Mouse (Mus musculus) liver, embryonic 15.5 days (tissue): ENCODE measurements around the gene Slc22a5. TPM values are rescaled to one million over a fixed set of nuclear protein-coding genes. Genes with fewer than 3 reads are reported as not detected.

Experiments
- ATAC-seq: fragments of 200-750 bp; cut with Nextera tagmentation; 2 replicates; pipeline ENCODE4 v1.8.0; 2017; ENCODE audit warnings: moderate number of reproducible peaks, mild to moderate bottlenecking, moderate library complexity; ENCODE audit not compliant: insufficient read depth
- H3K27ac ChIP-seq: fragments of 300-500 bp; sonication (generic); replicated peaks from 2 replicates; pipeline ENCODE4 v1.5.1; 2015; ENCODE audit warnings: mild to moderate bottlenecking, inconsistent platforms
- H3K27me3 ChIP-seq: fragments of 300-500 bp; sonication (generic); 2 replicates; pipeline ENCODE4 v1.6.1; 2015; ENCODE audit warnings: mild to moderate bottlenecking, inconsistent platforms
- H3K36me3 ChIP-seq: fragments of 300-500 bp; sonication (generic); replicated peaks from 2 replicates; pipeline ENCODE4 v1.6.1; 2015; ENCODE audit warnings: moderate library complexity, mild to moderate bottlenecking, inconsistent platforms
- H3K4me1 ChIP-seq: fragments of 300-500 bp; sonication (generic); replicated peaks from 2 replicates; pipeline ENCODE4 v1.6.1; 2015; ENCODE audit warnings: inconsistent platforms
- H3K4me2 ChIP-seq: fragments of 300-500 bp; sonication (generic); 2 replicates; pipeline ENCODE4 v1.6.1; 2015; ENCODE audit warnings: moderate library complexity, mild to moderate bottlenecking, inconsistent platforms
- H3K4me3 ChIP-seq: fragments of 300-500 bp; sonication (generic); replicated peaks from 2 replicates; pipeline ENCODE4 v1.5.1; 2015; ENCODE audit warnings: mild to moderate bottlenecking, inconsistent platforms
- H3K9ac ChIP-seq: fragments of 300-500 bp; sonication (generic); 2 replicates; pipeline ENCODE4 v1.6.1; 2015; ENCODE audit warnings: moderate library complexity, mild to moderate bottlenecking, inconsistent platforms
- H3K9me3 ChIP-seq: fragments of 300-500 bp; sonication (generic); replicated peaks from 2 replicates; pipeline ENCODE4 v1.6.1; 2016; ENCODE audit warnings: inconsistent platforms
- WGBS: fragments of 180-500 bp; shearing (Covaris S2); methylation state at CpG from one replicate; pipeline ENCODE4 v1.1.7; 2015; ENCODE audit warnings: mixed read lengths; ENCODE audit not compliant: insufficient replicate concordance; 5-methylcytosine and 5-hydroxymethylcytosine counted together
- polyA plus RNA-seq: library from polyadenylated mRNA; unstranded; fragments of >200 nt; fragmentation: Nextera tagmentation; extraction: Ambion mirVana; gene quantifications from 2 replicates; pipeline ENCODE4 v1.2.1, GENCODE M21; 2015

Gene Slc22a5
- polyA plus RNA-seq, 1 experiment from 2014 or later: 1.9 TPM

- H3K4me1 ChIP-seq: 0 out of 2 replicates have a peak, but pooled peaks cover 4% of the 10 kb centered on the region
- no peak overlapping the region for H3K27ac ChIP-seq
- no peaks in the 10 kb centered on the region for H3K36me3 ChIP-seq
- peak; percentile 79; the same call in 1 of the 2 replicates for ATAC-seq
- H3K9ac ChIP-seq: no peak overlapping the region
- no peaks in the 10 kb centered on the region for H3K9me3 ChIP-seq
- no peaks in the 10 kb centered on the region for H3K27me3 ChIP-seq
- 48% methylated on average over 16 of the region's 16 CpGs for WGBS
- no peak overlapping the region for H3K4me2 ChIP-seq
- H3K4me3 ChIP-seq: no peak overlapping the region
These were observed 12.5 kb upstream of the Slc22a5 start for GRCm38 (mm10) chr11:53903781-53904533.

DNA sequence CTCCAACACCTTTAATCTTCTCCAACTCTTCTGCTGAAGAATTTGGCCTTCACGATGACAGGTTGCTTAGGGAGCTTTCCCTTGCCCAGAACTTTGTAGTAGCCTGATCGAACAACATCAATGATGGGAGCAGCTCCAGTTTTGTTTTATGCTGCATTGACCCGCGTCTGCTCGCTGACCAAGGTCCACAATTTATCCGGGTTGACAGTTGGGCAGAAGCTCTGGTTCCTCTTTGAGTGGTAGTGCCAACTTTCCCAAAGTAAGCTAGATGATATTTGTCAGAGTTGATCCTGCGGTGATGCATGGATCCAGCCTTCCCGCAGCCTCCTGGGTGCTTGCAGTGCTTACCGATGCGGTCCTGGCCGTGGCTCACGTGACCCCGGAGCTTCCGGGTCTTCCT is 11.3 kb upstream of the Slc22a5 start:
- Histone ChIP-seq H3K4me2 (no peak overlapping the region), H3K9ac (no peak overlapping the region), H3K27ac (no peak overlapping the region), H3K4me3 (no peak overlapping the region), H3K27me3 (no peaks in the 10 kb centered on the region), H3K4me1 (0 out of 2 replicates have a peak, but pooled peaks cover 4% of the 10 kb centered on the region), H3K36me3 (no peaks in the 10 kb centered on the region), H3K9me3 (no peaks in the 10 kb centered on the region)
- ATAC-seq: no peak
- WGBS: 75% methylated on average over 14 of the region's 14 CpGs

- Histone ChIP-seq H3K4me1 (0 out of 2 replicates have a peak, but pooled peaks cover 4% of the 10 kb centered on the region), H3K36me3 (no peaks in the 10 kb centered on the region), H3K27ac (no peak overlapping the region), H3K4me2 (no peak overlapping the region), H3K4me3 (no peak overlapping the region), H3K9ac (no peak overlapping the region), H3K9me3 (no peaks in the 10 kb centered on the region), H3K27me3 (no peaks in the 10 kb centered on the region)
- 50% methylated on average over 1 of the region's 1 CpGs for WGBS
- no peak for ATAC-seq
These were observed 9.5 kb upstream of the Slc22a5 start for GRCm38 (mm10) chr11:53900991-53901390.

GRCm38 (mm10) chr11:53899981-53900380 is 8.5 kb upstream of the Slc22a5 start:
- Histone ChIP-seq H3K4me1 (0 out of 2 replicates have a peak, but pooled peaks cover 4% of the 10 kb centered on the region), H3K27ac (no peak overlapping the region), H3K36me3 (no peaks in the 10 kb centered on the region), H3K9ac (no peak overlapping the region), H3K4me3 (no peak overlapping the region), H3K9me3 (no peaks in the 10 kb centered on the region), H3K27me3 (no peaks in the 10 kb centered on the region), H3K4me2 (no peak overlapping the region)
- ATAC-seq: no peak
- WGBS: 77% methylated on average over 6 of the region's 6 CpGs

DNA sequence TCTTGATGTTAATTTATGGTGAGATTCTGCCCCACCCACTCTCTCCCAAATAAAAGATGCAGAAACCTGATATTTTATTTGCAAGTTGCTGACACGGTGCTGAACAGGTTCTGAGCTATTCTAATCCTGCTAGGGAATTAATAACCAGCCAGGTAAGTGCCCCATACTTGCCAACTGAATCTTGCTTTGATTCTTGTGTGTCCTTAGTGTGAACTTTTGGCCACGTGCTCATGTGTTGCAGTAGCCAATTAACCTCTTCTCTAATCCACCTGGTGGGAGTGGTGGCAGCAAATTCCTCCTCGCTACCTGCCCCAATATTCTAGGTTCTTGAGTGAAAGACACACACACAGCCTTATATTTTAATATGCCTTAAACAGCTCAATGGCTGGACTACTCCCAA is 7.5 kb upstream of the Slc22a5 start:
- H3K36me3 ChIP-seq: no peaks in the 10 kb centered on the region
- H3K4me3 ChIP-seq: no peak overlapping the region
- no peak overlapping the region for H3K9ac ChIP-seq
- no peak overlapping the region for H3K27ac ChIP-seq
- no peak for ATAC-seq
- 57% methylated on average over 3 of the region's 3 CpGs for WGBS
- H3K27me3 ChIP-seq: no peaks in the 10 kb centered on the region
- H3K4me2 ChIP-seq: no peak overlapping the region
- H3K9me3 ChIP-seq: no peaks in the 10 kb centered on the region
- 0 out of 2 replicates have a peak, but pooled peaks cover 3% of the 10 kb centered on the region for H3K4me1 ChIP-seq

DNA sequence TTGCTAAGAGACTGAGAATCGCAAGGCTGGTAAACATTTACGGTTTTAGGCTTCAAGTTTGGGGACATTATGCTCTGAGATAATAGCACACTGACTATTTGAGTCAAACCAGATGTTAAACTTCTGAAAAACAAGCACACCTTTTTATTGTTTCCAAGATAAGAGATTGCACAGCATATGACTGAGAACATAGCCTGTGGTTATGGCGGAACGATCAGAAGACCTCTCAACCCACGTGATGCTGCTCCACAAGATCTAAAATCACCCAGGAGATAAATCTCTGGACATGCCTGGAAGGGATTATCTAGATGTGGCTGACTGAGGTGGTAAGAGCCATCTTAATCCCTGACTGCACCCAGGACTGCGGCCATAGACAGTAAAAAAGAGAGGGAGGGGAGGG is 5.5 kb upstream of the Slc22a5 start:
- no peak for ATAC-seq
- 63% methylated on average over 6 of the region's 6 CpGs for WGBS
- H3K27me3 ChIP-seq: no peaks in the 10 kb centered on the region

DNA sequence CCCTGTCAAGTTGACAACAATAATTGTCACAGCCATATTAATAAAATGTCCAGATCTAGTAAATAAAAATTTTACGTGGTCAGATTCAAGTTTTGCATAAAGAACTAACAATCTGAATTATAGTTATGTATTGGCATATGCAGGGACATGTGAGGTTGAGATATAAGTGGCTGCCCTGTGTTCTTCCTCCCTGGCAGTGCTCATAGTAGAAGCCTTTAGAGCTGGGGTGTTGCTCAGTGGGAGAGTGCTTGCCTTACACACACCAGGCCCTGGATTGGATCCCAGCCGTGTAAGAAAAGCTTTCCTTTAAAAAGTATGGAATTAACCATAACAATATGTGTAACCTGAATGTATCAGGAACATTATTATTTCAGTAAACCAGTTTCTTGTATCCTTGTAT is 2.0 kb upstream of the Slc22a5 start:
- Histone ChIP-seq H3K4me2 (peak overlapping the region; percentile 45), H3K27ac (no peak overlapping the region)

More for the DNA sequence above, 5.5 kb upstream of the Slc22a5 start:
- Histone ChIP-seq H3K4me1 (peaks cover 8% of the 10 kb centered on the region), H3K9me3 (no peaks in the 10 kb centered on the region), H3K4me3 (no peak overlapping the region), H3K36me3 (no peaks in the 10 kb centered on the region), H3K4me2 (no peak overlapping the region), H3K9ac (no peak overlapping the region), H3K27ac (no peak overlapping the region)

GRCm38 (mm10) chr11:53892716-53893416 is 1.4 kb upstream of the Slc22a5 start:
- Histone ChIP-seq H3K4me2 (peak overlapping the region; percentile 45), H3K36me3 (no peaks in the 10 kb centered on the region), H3K9me3 (no peaks in the 10 kb centered on the region), H3K27me3 (no peaks in the 10 kb centered on the region), H3K9ac (no peak overlapping the region), H3K27ac (peak overlapping the region; percentile 49), H3K4me3 (no peak overlapping the region), H3K4me1 (peaks cover 43% of the 10 kb centered on the region)
- no peak for ATAC-seq
- 17% methylated on average over 9 of the region's 9 CpGs for WGBS

More for the DNA sequence above, 2.0 kb upstream of the Slc22a5 start:
- H3K4me1 ChIP-seq: peaks cover 41% of the 10 kb centered on the region
- H3K36me3 ChIP-seq: no peaks in the 10 kb centered on the region
- H3K9me3 ChIP-seq: no peaks in the 10 kb centered on the region
- H3K4me3 ChIP-seq: no peak overlapping the region
- no peak for ATAC-seq
- no peak overlapping the region for H3K9ac ChIP-seq
- H3K27me3 ChIP-seq: no peaks in the 10 kb centered on the region
- WGBS: 34% methylated on average over 2 of the region's 2 CpGs

GRCm38 (mm10) chr11:53890906-53891504 is 455 bp downstream of the Slc22a5 start:
- H3K4me2 ChIP-seq: peak overlapping the region; percentile 97
- H3K27ac ChIP-seq: peak overlapping the region; percentile 71
- no peak for ATAC-seq
- peak overlapping the region; percentile 75 for H3K9ac ChIP-seq
- peak overlapping the region; percentile 72 for H3K4me3 ChIP-seq
- peaks cover 43% of the 10 kb centered on the region for H3K4me1 ChIP-seq
- no peaks in the 10 kb centered on the region for H3K9me3 ChIP-seq
- no peaks in the 10 kb centered on the region for H3K36me3 ChIP-seq
- H3K27me3 ChIP-seq: no peaks in the 10 kb centered on the region
- 3% methylated on average over 33 of the region's 33 CpGs for whole genome bisulfite sequencing

GRCm38 (mm10) chr11:53890225-53890624 is 1.2 kb downstream of the Slc22a5 start:
- H3K4me1 ChIP-seq: peaks cover 43% of the 10 kb centered on the region
- no peaks in the 10 kb centered on the region for H3K36me3 ChIP-seq
- H3K9ac ChIP-seq: no peak overlapping the region
- H3K4me2 ChIP-seq: peak overlapping the region; percentile 97
- H3K9me3 ChIP-seq: no peaks in the 10 kb centered on the region
- no peak overlapping the region for H3K27ac ChIP-seq
- H3K27me3 ChIP-seq: no peaks in the 10 kb centered on the region
- WGBS: 71% methylated on average over 2 of the region's 2 CpGs
- peak overlapping the region; percentile 72; the same call in 1 of the 2 replicates for H3K4me3 ChIP-seq
- ATAC-seq: no peak

GRCm38 (mm10) chr11:53889091-53889645 is 2.3 kb downstream of the Slc22a5 start:
- Histone ChIP-seq H3K27ac (no peak overlapping the region), H3K4me2 (no peak overlapping the region), H3K9ac (no peak overlapping the region), H3K9me3 (no peaks in the 10 kb centered on the region), H3K4me3 (no peak overlapping the region), H3K4me1 (peaks cover 43% of the 10 kb centered on the region), H3K27me3 (no peaks in the 10 kb centered on the region), H3K36me3 (no peaks in the 10 kb centered on the region)
- no peak for ATAC-seq
- WGBS: 57% methylated on average over 4 of the region's 4 CpGs
